In the genomic region with DNA sequence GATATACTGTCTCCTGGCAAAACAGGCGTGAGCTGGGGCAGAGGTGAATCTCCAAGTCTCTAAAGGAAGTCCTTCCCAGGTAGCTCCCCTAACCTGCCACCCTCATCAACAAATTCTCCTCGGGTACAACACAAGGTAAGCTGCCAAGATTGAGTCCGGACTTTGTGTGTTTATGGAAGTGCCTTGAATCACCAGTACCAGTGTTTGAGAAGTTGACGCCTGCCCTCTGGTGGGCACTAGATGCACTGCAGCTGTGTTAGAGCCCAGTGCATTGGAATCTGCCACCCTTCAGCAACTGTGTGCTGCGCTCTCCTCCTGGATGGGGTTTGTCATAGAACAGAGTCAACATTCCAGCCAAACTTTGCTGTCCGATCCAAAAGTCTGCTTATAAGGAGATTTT, we compare ENCODE assay signal across 8 mouse cellular contexts. TPM values are rescaled to one million over a fixed set of nuclear protein-coding genes. Genes with fewer than 3 reads are reported as not detected.
A peak's percentile ranks its signal among the peaks of the same experiment; 100 is the strongest.
DNase-seq lines count a peak whose midpoint lies in the region; ATAC-seq lines count a peak whose summit lies in the region.

No protein-coding gene starts in this region.

- H3K27ac ChIP-seq in hindbrain, embryonic 15.5 days (replicated peaks) = no peak overlapping the region

- H3K36me3 ChIP-seq in hindbrain, embryonic 15.5 days = no peaks in the 10 kb centered on the region

- peak; percentile 88 to 91 for DNase-seq in cerebellum, postnatal 14 days
- DNase-seq in frontal cortex, postnatal 25 days (ENCODE audit: low spot score in 2 of 2) = peak; percentile 86 to 92
- peak; percentile 71 for DNase-seq in left cerebral cortex, adult 11 months (ENCODE audit: low spot score)
- DNase-seq in right cerebral cortex, postnatal 14 days = peak; percentile 82
- DNase-seq in urinary bladder, postnatal 36 days (ENCODE audit: low spot score in 2 of 2) = peak; percentile 75 to 80

- no peaks in the 10 kb centered on the region for H3K27me3 ChIP-seq in hindbrain, embryonic 15.5 days

- H3K4me1 ChIP-seq in hindbrain, embryonic 15.5 days (replicated peaks) = no peaks in the 10 kb centered on the region

- H3K9me3 ChIP-seq in hindbrain, embryonic 15.5 days = no peaks in the 10 kb centered on the region

- 0 out of 2 replicates have a peak overlapping the region, but pooled peaks have one; percentile 17 for H3K4me2 ChIP-seq in hindbrain, embryonic 15.5 days

- WGBS in hindbrain, embryonic 15.5 days = 23% methylated on average over 6 of the region's 6 CpGs

- H3K4me3 ChIP-seq in hindbrain, embryonic 15.5 days = no peak overlapping the region

- H3K9ac ChIP-seq in hindbrain, embryonic 15.5 days = no peak overlapping the region

- peak; percentile 26 for ATAC-seq in activated CD4-positive, CD25-positive, alpha-beta regulatory T cell, adult 4 months
- ATAC-seq in hindbrain, embryonic 15.5 days (ENCODE audit: low FRiP score, low read depth) = peak; percentile 61; the same call in 1 of the 2 replicates
- peak; percentile 99 for ATAC-seq in megakaryocyte, adult 5-6 weeks (ENCODE audit: poor library complexity, severe bottlenecking)

RNA-seq across cellular contexts. Expression of gene Ctcfl, which starts 29.9 kb away (rescaled TPM):
- under 1 TPM in 1 of 2 experiments, not detected in 1; 0.17 TPM for polyA plus RNA-seq in activated CD4-positive, CD25-positive, alpha-beta regulatory T cell, adult 4 months (2017; shearing (Covaris generic))
- polyA plus RNA-seq in hindbrain, embryonic 15.5 days (2015; fragmentation: Nextera tagmentation; extraction: Ambion mirVana) = 0.04 and 0.10 TPM in 2 replicates
- 0.11 TPM in 1 of 2 replicates, not detected in the other for total RNA-seq in megakaryocyte, adult 5-6 weeks (2015)
- total RNA-seq in megakaryocyte, adult 5-6 weeks (2017) = not detected in 2 replicates

Comparison
In these comparisons a context has a peak if more than half of its experiments do, and no peak if none do; other contexts are left out.
1. ATAC-seq: peak in every context shown above with its lines; median percentile 99 in megakaryocyte, adult 5-6 weeks; 61 in hindbrain, embryonic 15.5 days; 26 in activated CD4-positive, CD25-positive, alpha-beta regulatory T cell, adult 4 months.